Mouse (Mus musculus): ENCODE measurements at regions not wholly inside any gene's neighbourhood (a gene's known extent, or its start where the extent isn't known, plus 50 kb on each side); places are given as distances from the start of the nearest gene placed in this dataset.
A peak's percentile ranks its signal among the peaks of the same experiment; 100 is the strongest.

GRCm38 (mm10) chr4:26494262-26494661 lies 147.6 kb upstream of the Manea start:
- H3K4me3 ChIP-seq (ENCODE audit: control insufficient read depth in 1 of 2, insufficient read depth in 1 of 2, low read depth in 2 of 2, low read length in 2 of 2): no peak overlapping the region
- DNase-seq (ENCODE audit: low read depth, low spot score): peak; percentile 12

GRCm38 (mm10) chr4:26474913-26475312 lies 128.2 kb upstream of the Manea start:
- no peak for DNase-seq (ENCODE audit: low read depth, low spot score)
- no peak overlapping the region for H3K9ac ChIP-seq (ENCODE audit: control insufficient read depth, low read depth, low read length, poor library complexity, severe bottlenecking)
- no peaks in the 10 kb centered on the region for H3K79me2 ChIP-seq (ENCODE audit: control insufficient read depth, insufficient read depth, low read length, poor library complexity)
- H3K27ac ChIP-seq (ENCODE audit: control insufficient read depth, low read depth, low read length): no peak overlapping the region
- H3K4me1 ChIP-seq (ENCODE audit: control insufficient read depth in 1 of 2, insufficient read depth in 2 of 2, low read length in 2 of 2): no peaks in the 10 kb centered on the region
- no peaks in the 10 kb centered on the region for H3K36me3 ChIP-seq (ENCODE audit: control insufficient read depth in 1 of 2, insufficient read depth in 2 of 2, low read length in 2 of 2)
- no peaks in the 10 kb centered on the region for H3K27me3 ChIP-seq (ENCODE audit: control insufficient read depth in 1 of 2, insufficient read depth in 2 of 2, low read length in 2 of 2)
- no peaks in the 10 kb centered on the region for H3K9me3 ChIP-seq (replicated peaks; ENCODE audit: insufficient read depth, low read length)
- no peak overlapping the region for H3K4me3 ChIP-seq (ENCODE audit: control insufficient read depth in 1 of 2, insufficient read depth in 1 of 2, low read depth in 2 of 2, low read length in 2 of 2)
- TF ChIP-seq GATA1 (IDR thresholded peaks at IDR 0.05; ENCODE audit: low read depth, low read length): no peak
- TF ChIP-seq TAL1 (IDR thresholded peaks at IDR 0.05; ENCODE audit: low read length): no peak
- no peak for TF ChIP-seq SMC3 (IDR thresholded peaks at IDR 0.05; ENCODE audit: low read depth, low read length)
- no peak for TF ChIP-seq UBTF (IDR thresholded peaks at IDR 0.05; ENCODE audit: borderline replicate concordance, insufficient read depth, low read depth, low read length)
- TF ChIP-seq EP300 (IDR thresholded peaks at IDR 0.05; ENCODE audit: low read depth in 1 of 2, low read length in 2 of 2): no peak
- TF ChIP-seq TCF12 (IDR thresholded peaks at IDR 0.05; ENCODE audit: low read depth, low read length): no peak
- no peak for TF ChIP-seq NRF1 (IDR thresholded peaks at IDR 0.05; ENCODE audit: insufficient read depth, low read depth, low read length, poor library complexity, severe bottlenecking)

More at GRCm38 (mm10) chr4:26494262-26494661, 147.6 kb upstream of the Manea start:
- no peaks in the 10 kb centered on the region for H3K36me3 ChIP-seq (ENCODE audit: control insufficient read depth in 1 of 2, insufficient read depth in 2 of 2, low read length in 2 of 2)
- H3K27ac ChIP-seq (ENCODE audit: control insufficient read depth, low read depth, low read length): no peak overlapping the region
- H3K9ac ChIP-seq (ENCODE audit: control insufficient read depth, low read depth, low read length, poor library complexity, severe bottlenecking): no peak overlapping the region
- TF ChIP-seq CTCF (IDR thresholded peaks at IDR 0.05 in 2 of 3, conservative IDR thresholded peaks at IDR 0.05 in 1 of 3; ENCODE audit: control insufficient read depth in 1 of 3, insufficient read depth in 1 of 3, low read depth in 2 of 3, low read length in 3 of 3, poor library complexity in 1 of 3, severe bottlenecking in 1 of 3): peak in 2 of 3 experiments; percentile 35 to 61; a peak in 3 of 6 replicates
- no peak for TF ChIP-seq SIN3A (IDR thresholded peaks at IDR 0.05; ENCODE audit: low read length)
- no peak for TF ChIP-seq EP300 (IDR thresholded peaks at IDR 0.05; ENCODE audit: low read depth in 1 of 2, low read length in 2 of 2)
- TF ChIP-seq ZMIZ1 (IDR thresholded peaks at IDR 0.05; ENCODE audit: low read depth, low read length): no peak
- TF ChIP-seq MEF2A (IDR thresholded peaks at IDR 0.05; ENCODE audit: extremely low read depth, insufficient replicate concordance, low read depth, low read length, poor library complexity, severe bottlenecking): no peak
- peak; percentile 50 for TF ChIP-seq ZNF384 (IDR thresholded peaks at IDR 0.05; ENCODE audit: low read depth, low read length)
- TF ChIP-seq MAFK (IDR thresholded peaks at IDR 0.05; ENCODE audit: borderline replicate concordance, low read depth, low read length): no peak
- no peak for TF ChIP-seq MXI1 (IDR thresholded peaks at IDR 0.05; ENCODE audit: low read depth, low read length)
- TF ChIP-seq SMC3 (IDR thresholded peaks at IDR 0.05; ENCODE audit: low read depth, low read length): peak; percentile 75
- no peak for TF ChIP-seq USF1 (IDR thresholded peaks at IDR 0.05; ENCODE audit: low read depth, low read length)
- TF ChIP-seq ELF1 (IDR thresholded peaks at IDR 0.05; ENCODE audit: low read depth, low read length): no peak
- TF ChIP-seq ZC3H11A (IDR thresholded peaks at IDR 0.05; ENCODE audit: low read depth, low read length): peak; percentile 61
- TF ChIP-seq UBTF (IDR thresholded peaks at IDR 0.05; ENCODE audit: borderline replicate concordance, insufficient read depth, low read depth, low read length): no peak
- TF ChIP-seq RAD21 (IDR thresholded peaks at IDR 0.05; ENCODE audit: low read depth, low read length): peak; percentile 81
- TF ChIP-seq MYB (IDR thresholded peaks at IDR 0.05; ENCODE audit: low read depth, low read length): no peak
- TF ChIP-seq POLR2A (IDR thresholded peaks at IDR 0.05; ENCODE audit: control insufficient read depth in 1 of 2, insufficient read depth in 1 of 2, low read depth in 1 of 2, low read length in 2 of 2, poor library complexity in 1 of 2): no peak
- no peak for TF ChIP-seq POLR2AphosphoS2 (IDR thresholded peaks at IDR 0.05; ENCODE audit: low read length)
- TF ChIP-seq RCOR1 (IDR thresholded peaks at IDR 0.05; ENCODE audit: low read depth, low read length): no peak
- TF ChIP-seq GABPA (IDR thresholded peaks at IDR 0.05; ENCODE audit: low read depth, low read length): no peak
- no peak for TF ChIP-seq NRF1 (IDR thresholded peaks at IDR 0.05; ENCODE audit: insufficient read depth, low read depth, low read length, poor library complexity, severe bottlenecking)
- no peak for TF ChIP-seq HCFC1 (IDR thresholded peaks at IDR 0.05; ENCODE audit: low read depth, low read length)
- no peak for TF ChIP-seq CHD1 (IDR thresholded peaks at IDR 0.05; ENCODE audit: low read depth, low read length)
- TF ChIP-seq CHD2 (IDR thresholded peaks at IDR 0.05; ENCODE audit: low read length): no peak
- no peak for TF ChIP-seq TAL1 (IDR thresholded peaks at IDR 0.05; ENCODE audit: low read length)
- no peak for TF ChIP-seq KAT2A (conservative IDR thresholded peaks at IDR 0.05; ENCODE audit: low read depth, low read length)
- TF ChIP-seq JUND (IDR thresholded peaks at IDR 0.05; ENCODE audit: low read depth, low read length): no peak
- TF ChIP-seq POLR2AphosphoS5 (IDR thresholded peaks at IDR 0.05; ENCODE audit: borderline replicate concordance, low read depth, low read length): no peak
- TF ChIP-seq MAZ (IDR thresholded peaks at IDR 0.05; ENCODE audit: low read depth, low read length): no peak
- TF ChIP-seq TCF12 (IDR thresholded peaks at IDR 0.05; ENCODE audit: low read depth, low read length): no peak
- no peak for TF ChIP-seq ZKSCAN1 (IDR thresholded peaks at IDR 0.05; ENCODE audit: low read depth, low read length)
- no peak for TF ChIP-seq BHLHE40 (IDR thresholded peaks at IDR 0.05; ENCODE audit: borderline replicate concordance, low read depth, low read length)
- no peak for TF ChIP-seq E2F4 (IDR thresholded peaks at IDR 0.05; ENCODE audit: borderline replicate concordance, low read depth, low read length)
- TF ChIP-seq NELFE (IDR thresholded peaks at IDR 0.05; ENCODE audit: low read depth, low read length): no peak
- no peaks in the 10 kb centered on the region for H3K27me3 ChIP-seq (ENCODE audit: control insufficient read depth in 1 of 2, insufficient read depth in 2 of 2, low read length in 2 of 2)
- no peaks in the 10 kb centered on the region for H3K4me1 ChIP-seq (ENCODE audit: control insufficient read depth in 1 of 2, insufficient read depth in 2 of 2, low read length in 2 of 2)
- no peaks in the 10 kb centered on the region for H3K79me2 ChIP-seq (ENCODE audit: control insufficient read depth, insufficient read depth, low read length, poor library complexity)
- no peaks in the 10 kb centered on the region for H3K9me3 ChIP-seq (replicated peaks; ENCODE audit: insufficient read depth, low read length)
